ENCODE assay signal across 15 mouse cellular contexts in genomic region chr6:136431169-136431895, GRCm38 (mm10). TPM values are rescaled to one million over a fixed set of nuclear protein-coding genes. Genes with fewer than 3 reads are reported as not detected.
DNase-seq lines count a peak whose midpoint lies in the region; ATAC-seq lines count a peak whose summit lies in the region.
"Had no signal": no experiment of that assay in that cellular context is flagged by ENCODE, and none has a peak within 500 bp of the region (broad histone marks: within the 10 kb centered on the region; RNA-seq: fewer than 3 reads in every experiment).

No protein-coding gene starts in this region.

- H3K9me3 ChIP-seq in kidney, embryonic 15.5 days (replicated peaks), result no peaks in the 10 kb centered on the region
- H3K9me3 ChIP-seq: embryonic facial prominence, embryonic 12.5 days had no signal

- H3K4me1 ChIP-seq in kidney, embryonic 15.5 days, result peaks cover 10% of the 10 kb centered on the region
- H3K4me1 ChIP-seq: embryonic facial prominence, embryonic 12.5 days had no signal

- no peaks in the 10 kb centered on the region for H3K27me3 ChIP-seq in kidney, embryonic 15.5 days
- H3K27me3 ChIP-seq: embryonic facial prominence, embryonic 12.5 days had no signal

- H3K4me3 ChIP-seq in kidney, embryonic 15.5 days (replicated peaks), result no peak overlapping the region
- H3K4me3 ChIP-seq: embryonic facial prominence, embryonic 12.5 days had no signal

- no peak overlapping the region for H3K4me2 ChIP-seq in kidney, embryonic 15.5 days
- H3K4me2 ChIP-seq: embryonic facial prominence, embryonic 12.5 days had no signal

- peak; percentile 13 for DNase-seq in adrenal gland, adult 2 months
- DNase-seq in adrenal gland, postnatal 10 days, result no peak
- no peak for DNase-seq in kidney, postnatal 10 days
- DNase-seq in 416B (ENCODE audit: low read depth), result peak; percentile 95
- DNase-seq in embryo, embryonic 9.5 days (ENCODE audit: extremely low spot score), result no peak
- no peak for DNase-seq in left cerebral cortex, adult 18-20 months (ENCODE audit: low spot score in 2 of 2)
- DNase-seq: cerebellum, adult 18-20 months; forebrain, postnatal 0 days; right cerebral cortex, adult 18-20 months had no signal

- no peaks in the 10 kb centered on the region for H3K36me3 ChIP-seq in kidney, embryonic 15.5 days
- H3K36me3 ChIP-seq: embryonic facial prominence, embryonic 12.5 days had no signal

- no peak overlapping the region for H3K9ac ChIP-seq in kidney, embryonic 15.5 days
- H3K9ac ChIP-seq: embryonic facial prominence, embryonic 12.5 days; forebrain, postnatal 0 days had no signal

- ATAC-seq in kidney, embryonic 15.5 days (replicated peaks; ENCODE audit: low FRiP score), result no peak
- ATAC-seq in common myeloid progenitor, adult 5-6 weeks (replicated peaks; ENCODE audit: low read depth, poor library complexity, severe bottlenecking), result peak; percentile 97
- ATAC-seq: forebrain, postnatal 0 days had no signal

- peak overlapping the region; percentile 41; the same call in 1 of the 2 replicates for H3K27ac ChIP-seq in kidney, embryonic 15.5 days
- H3K27ac ChIP-seq: embryonic facial prominence, embryonic 12.5 days had no signal

- WGBS in kidney, embryonic 15.5 days, result 54% methylated on average over 10 of the region's 10 CpGs

RNA-seq across cellular contexts. Expression of gene E330021D16Rik, which starts 16.0 kb away (rescaled TPM):
- not detected for total RNA-seq in adrenal gland, adult 2 months (2021)
- not detected in 2 replicates for polyA plus RNA-seq in adrenal gland, adult 2 months (2012; rRNA removed)
- not detected for total RNA-seq in adrenal gland, postnatal 10 days (2021)
- polyA plus RNA-seq in kidney, embryonic 15.5 days (2015; fragmentation: Nextera tagmentation; extraction: Ambion mirVana), result 1.4 and 2.0 TPM in 2 replicates
- total RNA-seq in common myeloid progenitor, adult 5-6 weeks (2017), result not detected in 2 replicates
- not detected for total RNA-seq in left cerebral cortex, adult 18-20 months (2021)
- total RNA-seq: gastrocnemius, postnatal 4 days; layer of hippocampus, postnatal 10 days; liver, adult 2 months had no signal
- polyA plus RNA-seq: embryonic facial prominence, embryonic 12.5 days; forebrain, postnatal 0 days had no signal

Comparison
In these comparisons a context has a peak if more than half of its experiments do, and no peak if none do; other contexts are left out.
1. DNase-seq: peak in adrenal gland, adult 2 months (single experiment) and 416B (single experiment); none in adrenal gland, postnatal 10 days (single experiment), kidney, postnatal 10 days (single experiment), embryo, embryonic 9.5 days (single experiment) and left cerebral cortex, adult 18-20 months (0 of 2).